Mouse (Mus musculus) spleen, adult 2 months (tissue): Measurements from ENCODE around the gene Degs2.

Experiments used
- CTCF ChIP-seq: fragments of 200-500 bp; IDR thresholded peaks from 2 replicates; pipeline ENCODE4 v1.5.1; 2011; ENCODE audit warnings: mild to moderate bottlenecking, inconsistent platforms; ENCODE audit not compliant: insufficient read depth, insufficient read length, insufficient replicate concordance; ENCODE audit errors: extremely low read depth
- POLR2A ChIP-seq: fragments of 200-500 bp; IDR thresholded peaks from 2 replicates; pipeline ENCODE4 v1.6.1; 2011; ENCODE audit warnings: low read depth, low read length, inconsistent platforms

- no peak for TF ChIP-seq POLR2A
- no peak for TF ChIP-seq CTCF
Measured at GRCm38 (mm10) chr12:108698697-108699471, 3.2 kb downstream of the Degs2 start.
